Mouse (Mus musculus) cerebellum, adult 9-10 months (tissue): ENCODE measurements around the gene 2310030G06Rik.
A peak's percentile ranks its signal among the peaks of the same experiment; 100 is the strongest.

ENCODE experiments used
- DNase-seq: peaks from one replicate; pipeline ENCODE4 v3.0.0; 2022

The 2310030G06Rik gene

DNA sequence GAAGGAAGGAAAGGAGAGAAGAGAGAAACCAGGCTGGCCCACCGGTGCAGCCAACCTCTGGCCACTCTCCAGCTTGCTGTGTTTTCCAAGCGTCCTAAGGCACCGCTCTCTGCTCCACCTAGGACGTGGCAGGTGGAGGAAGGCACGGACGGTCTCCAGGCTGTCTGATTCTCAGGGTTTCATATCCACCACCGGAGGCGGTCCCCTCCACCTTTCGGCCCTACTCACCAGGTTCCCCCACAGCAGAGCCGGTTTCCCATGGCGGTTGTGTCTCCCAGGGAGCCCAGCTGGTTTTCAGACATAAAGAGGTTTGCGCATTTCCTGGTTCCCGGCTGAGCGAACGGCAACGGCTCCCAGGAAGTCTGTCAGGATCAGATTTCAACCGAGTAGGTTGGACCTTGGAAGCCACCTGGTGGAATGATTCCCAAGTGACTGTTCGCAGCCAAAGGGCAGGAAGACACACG, at the start of gene 2310030G06Rik:
Gene 2310030G06Rik, minus strand, starts transcription at position 323 of the 464 bp plus-strand sequence.
- DNase-seq: peak; percentile 52

DNA sequence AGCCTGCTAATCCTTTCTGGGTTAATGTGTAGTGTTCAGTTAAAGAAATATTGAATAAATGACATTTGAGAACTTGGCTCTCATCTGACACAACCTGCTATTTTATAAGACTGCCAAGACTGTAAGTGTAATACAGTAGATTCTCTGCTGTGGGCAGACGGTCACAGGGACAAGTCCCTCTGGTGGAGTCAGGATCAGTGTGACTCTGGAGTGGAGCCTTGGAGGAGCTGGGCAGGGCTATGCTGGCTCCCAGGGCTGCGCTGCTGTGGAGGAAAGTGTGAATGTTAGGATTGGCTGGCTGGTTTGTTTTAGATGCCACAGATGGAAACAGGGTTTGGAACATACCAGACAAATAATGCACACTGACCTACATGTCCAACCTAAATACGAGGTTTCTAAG, 48.9 kb upstream of the 2310030G06Rik start:
- no peak for DNase-seq

DNA sequence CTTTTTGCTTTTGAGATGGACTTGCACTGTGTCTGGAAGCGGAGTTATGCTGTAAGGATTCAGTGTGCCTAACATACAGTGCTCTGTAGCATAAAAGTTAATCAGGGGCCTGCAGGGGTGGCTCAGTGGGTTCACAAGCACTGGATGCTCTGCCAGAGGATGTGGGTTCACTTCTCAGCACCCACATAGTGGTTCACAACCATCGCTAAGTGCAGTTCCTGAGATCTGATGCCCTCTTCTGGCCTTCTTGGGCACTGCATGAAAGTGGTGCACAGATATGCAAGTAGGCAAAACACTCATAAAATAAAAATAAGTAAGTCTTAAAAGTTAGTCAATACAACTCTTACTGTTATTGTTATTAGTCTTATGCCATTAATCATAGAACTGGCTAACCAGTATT, 35.8 kb upstream of the 2310030G06Rik start:
- no peak for DNase-seq

DNA sequence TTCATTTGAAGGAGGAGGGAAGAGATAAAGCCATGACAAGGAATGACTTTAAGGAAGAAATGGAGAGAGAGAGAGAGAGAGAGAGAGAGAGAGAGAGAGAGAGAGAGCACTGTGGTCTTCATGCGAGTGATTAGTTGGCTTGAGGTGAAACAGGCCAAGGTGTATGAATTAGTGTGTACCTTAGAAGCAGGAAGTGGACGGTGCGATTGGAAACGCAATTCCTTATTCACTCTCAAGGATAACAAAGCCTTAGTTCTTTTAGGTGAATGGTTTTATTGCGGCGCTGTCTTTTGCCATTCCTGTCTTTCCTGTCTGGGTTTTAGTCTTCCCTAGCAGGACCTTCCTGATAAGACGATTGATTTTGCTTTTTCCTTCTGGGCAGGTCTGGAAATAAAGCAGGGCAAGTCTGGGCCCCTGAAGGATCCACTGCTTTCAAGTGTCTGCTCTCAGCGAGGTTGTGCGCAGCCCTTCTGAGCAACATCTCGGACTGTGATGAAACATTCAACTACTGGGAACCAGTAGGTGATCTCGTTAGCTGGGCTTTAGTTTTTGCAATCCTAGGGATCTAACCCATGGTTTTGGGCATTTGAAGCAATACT, 29.9 kb upstream of the 2310030G06Rik start:
- DNase-seq: no peak

DNA sequence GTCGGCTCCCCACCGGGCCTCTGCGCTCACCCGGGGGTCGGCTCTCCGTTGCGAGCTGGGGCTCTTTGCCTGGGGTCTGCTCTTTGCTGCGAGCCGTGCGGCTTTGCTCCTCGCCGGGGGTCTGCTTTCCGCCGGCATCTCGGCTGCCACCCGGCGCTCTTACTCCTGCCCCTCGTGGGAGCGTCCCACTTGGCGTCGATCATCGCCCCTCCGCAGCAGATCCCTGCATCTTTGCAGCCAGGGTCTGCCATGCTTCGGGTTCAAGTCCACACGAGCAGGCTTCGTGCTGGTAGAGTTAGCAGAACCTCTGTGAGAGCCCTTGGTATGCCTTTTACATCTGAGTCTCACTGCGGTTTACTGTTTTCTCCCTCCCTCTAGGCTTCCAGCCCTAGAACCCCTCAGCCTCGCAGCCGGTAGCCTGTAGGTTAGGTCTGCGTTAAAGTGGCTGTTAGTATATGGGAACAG, 29.4 kb upstream of the 2310030G06Rik start:
- no peak for DNase-seq

DNA sequence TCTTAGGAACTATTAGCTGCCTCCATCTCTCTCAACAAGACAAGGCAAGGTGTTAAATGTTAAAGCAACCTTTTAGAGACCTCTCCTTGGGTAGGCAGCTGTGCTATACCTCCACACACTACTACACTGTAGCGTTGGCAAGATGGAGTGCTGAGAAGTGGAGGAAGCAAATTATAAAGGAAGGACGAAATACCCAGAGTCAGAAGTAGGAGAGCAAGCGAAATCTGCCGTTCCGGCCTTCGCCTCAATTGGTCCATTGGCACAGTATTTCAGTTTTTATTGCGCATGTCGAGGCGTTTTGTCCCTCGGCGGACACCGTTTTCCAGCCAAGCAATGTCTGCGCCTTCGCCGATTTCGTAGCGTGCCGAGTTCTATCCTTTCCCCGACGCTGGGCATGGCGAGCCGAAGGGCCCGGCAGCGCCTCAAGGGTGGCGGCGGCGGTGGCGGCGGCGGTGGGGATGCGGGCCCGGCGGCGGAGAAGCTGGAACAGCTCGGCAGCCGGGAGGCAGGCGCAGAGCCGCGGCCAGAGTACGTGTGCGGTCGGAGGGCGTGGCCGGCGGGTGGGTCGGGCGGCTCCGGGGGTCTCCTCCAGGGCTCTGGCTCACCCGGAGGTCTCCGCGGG, 28.8 kb upstream of the 2310030G06Rik start, which contains the start of the genes Alg9 and 1110032A03Rik:
Gene Alg9, plus strand, starts transcription at position 29 of the 622 bp plus-strand sequence.
Gene 1110032A03Rik, minus strand, starts transcription at position 530 of the 622 bp plus-strand sequence.
- peak; percentile 89 for DNase-seq

DNA sequence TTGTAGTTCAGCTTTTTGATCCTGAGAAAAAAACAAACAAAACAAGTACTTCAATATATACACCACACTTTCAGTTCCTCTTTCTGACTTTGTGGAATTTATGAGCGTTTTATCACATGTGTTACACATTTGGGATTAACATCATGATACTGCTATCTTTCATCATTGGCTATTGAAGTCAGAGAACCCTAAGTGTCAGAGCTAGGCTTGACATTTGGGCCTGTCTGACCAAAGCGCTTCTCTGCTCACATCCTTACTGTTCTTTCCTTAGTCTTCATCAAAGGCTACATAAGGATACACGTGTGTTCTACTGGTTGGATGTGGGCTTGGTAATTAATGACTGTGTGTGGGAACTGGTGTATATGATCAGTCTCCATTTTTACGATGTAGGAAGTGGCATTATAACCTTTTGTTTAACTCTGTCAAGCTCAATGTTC, 27.7 kb upstream of the 2310030G06Rik start:
- no peak for DNase-seq

DNA sequence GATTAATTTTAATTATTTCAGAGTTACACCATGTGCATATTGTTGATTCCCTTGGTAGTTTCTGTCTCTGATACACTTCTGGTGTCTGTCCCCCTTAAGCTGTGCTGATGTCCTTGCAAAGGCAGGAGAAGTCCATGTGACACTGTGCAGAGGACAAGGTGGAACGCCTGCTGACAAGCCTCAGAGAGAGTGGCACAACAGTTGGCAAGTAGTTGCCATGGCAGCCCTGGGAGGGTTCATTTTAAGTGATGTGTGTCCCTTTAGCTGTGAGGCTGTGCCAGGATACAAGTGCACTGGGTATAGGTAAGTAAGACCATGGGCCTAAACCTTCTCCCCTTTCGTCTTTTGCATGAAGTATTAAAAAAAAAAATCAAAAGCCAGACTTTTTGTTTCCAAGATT, 23.7 kb upstream of the 2310030G06Rik start:
- no peak for DNase-seq

DNA sequence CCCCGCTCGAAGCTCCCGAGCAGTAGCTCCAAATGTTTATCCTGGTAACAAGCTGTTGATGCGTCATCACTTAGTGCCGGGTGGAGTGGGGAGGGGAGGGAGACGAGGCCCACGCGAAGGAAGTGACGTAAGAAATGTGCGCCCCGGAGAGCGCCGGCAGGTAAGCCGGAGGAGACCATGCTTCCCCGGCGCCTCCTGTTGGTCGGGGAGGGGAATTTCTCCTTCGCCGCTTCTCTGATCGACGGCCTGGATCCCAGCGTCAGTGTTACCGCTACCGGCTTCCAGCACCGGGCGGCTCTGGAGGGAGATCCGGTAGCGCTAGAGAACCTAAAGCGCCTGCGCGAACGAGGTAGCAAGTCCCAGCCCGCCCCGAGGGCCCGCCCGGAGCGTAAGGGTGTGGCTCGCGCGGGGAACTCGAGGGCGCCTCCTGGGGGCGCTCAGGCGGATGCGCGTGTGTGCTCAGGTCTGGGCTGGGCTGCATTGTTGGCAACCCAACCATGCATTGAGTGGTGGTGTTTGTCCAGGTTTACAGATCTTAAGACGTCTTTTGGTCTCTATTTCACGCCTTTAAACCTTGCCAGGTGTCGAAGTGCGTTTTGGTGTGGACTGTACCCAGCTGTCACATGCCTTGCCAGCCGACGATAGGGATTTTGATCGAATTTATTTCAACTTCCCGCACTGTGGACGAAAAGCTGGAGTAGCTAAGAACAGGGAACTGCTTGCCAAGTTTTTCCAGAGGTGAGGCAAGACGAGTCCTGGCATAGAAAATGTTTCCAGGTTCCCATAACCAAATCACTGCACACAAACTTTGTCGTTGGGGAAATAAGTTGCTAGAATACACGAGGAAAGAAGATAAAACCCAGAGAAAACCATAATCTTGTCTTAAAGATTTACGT, 22.0 kb upstream of the 2310030G06Rik start, which contains the start of gene Fdxacb1:
Gene Fdxacb1, plus strand, starts transcription at position 130 of the 896 bp plus-strand sequence.
- peak; percentile 100 for DNase-seq

DNA sequence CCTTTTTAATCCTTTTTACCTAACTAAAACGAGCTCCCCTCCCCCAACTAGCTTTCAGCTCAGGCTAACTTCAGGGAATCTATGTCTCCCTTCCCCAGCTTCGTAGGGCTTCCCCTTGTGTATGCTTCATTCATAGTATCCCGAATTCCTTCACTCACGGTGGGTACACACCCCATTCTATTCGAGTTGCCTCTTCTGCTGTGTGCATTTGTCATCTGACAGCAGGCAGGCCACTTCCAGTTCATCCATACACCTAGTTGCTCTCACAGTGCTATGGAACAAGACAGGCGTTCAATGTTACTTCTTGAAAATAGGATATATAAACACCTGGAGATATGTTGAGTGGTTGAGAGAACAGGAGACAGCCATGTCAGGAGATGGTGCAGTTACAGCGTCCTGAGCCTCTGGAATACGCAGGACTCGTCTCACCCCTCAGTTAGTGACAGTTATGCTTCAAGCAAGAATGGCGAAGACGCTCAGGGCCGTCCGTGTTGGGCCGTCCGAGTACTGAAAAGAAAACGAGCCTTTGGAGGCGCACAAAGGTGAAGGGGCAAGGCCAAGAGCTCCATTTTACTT, 21.3 kb upstream of the 2310030G06Rik start:
- DNase-seq: peak; percentile 62

DNA sequence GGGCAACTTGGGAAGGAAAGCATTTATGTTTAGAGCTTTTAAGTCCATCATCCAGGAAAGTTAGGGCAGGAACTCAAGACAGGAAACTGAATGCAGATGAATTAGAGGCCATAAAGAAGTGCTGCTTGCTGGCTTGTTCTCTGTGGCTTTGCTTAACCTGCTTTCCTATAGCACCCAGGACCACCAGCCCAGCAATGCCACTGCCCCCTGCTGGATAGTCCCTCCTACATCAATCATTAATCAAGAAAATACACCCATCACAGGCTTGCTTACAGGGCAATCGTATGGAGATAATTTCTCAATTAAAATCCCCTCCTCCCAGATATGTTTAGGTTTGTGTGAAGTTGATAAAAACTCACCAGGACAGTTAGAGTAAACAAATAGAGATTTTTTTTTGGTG, 17.0 kb upstream of the 2310030G06Rik start:
- no peak for DNase-seq

DNA sequence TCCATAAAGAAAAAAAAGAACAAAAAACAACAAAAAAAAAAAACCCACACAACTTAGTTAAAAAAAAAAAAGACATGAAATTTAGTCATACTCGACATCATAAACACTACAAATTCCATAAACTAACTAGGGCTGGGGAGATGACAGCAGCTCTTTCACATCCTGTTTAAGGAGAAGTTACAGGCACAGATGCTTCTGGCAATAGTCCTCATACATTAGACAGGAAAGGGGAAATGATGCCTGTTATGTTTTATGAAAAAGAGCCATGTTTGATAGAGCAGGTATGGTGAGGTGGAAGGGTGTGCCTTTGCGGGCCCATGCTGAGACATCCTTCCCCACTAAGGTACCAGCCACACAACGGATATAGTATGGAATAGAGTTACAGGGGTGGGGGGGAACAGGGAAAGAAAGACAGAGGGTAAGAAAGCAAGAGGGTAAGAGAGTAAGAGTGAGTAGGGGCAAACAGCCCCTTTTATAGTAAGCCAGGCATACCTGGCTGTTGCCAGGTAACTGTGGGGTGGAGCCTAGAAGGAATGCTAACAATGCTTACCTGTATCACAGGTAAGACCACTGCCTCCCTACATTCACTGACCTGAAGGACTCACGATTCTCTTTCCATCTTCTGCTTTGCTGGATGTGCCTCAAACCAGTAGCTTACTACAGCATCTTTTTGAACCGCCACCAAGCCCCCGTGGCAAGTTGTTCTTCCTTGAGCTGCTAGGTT, 15.3 kb upstream of the 2310030G06Rik start:
- no peak for DNase-seq

DNA sequence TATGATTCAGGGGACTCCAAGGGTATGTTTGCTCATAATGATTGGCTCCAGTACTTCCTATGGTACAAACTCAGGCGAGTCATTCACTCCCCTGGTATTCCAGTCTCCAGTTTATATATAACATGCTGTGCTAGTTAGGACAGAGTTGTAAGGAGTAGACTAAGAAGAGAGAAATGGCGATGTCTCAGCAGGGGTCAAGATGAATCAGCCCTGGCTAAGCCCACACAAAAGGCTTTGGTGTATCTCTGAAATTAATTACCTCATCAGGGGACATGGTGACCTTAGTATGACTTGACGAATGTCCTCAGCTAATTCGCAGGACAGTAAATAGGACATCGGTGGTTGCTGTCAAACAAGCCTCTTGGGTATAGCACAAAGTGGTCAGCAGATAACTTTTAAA, 10.4 kb upstream of the 2310030G06Rik start:
- no peak for DNase-seq

DNA sequence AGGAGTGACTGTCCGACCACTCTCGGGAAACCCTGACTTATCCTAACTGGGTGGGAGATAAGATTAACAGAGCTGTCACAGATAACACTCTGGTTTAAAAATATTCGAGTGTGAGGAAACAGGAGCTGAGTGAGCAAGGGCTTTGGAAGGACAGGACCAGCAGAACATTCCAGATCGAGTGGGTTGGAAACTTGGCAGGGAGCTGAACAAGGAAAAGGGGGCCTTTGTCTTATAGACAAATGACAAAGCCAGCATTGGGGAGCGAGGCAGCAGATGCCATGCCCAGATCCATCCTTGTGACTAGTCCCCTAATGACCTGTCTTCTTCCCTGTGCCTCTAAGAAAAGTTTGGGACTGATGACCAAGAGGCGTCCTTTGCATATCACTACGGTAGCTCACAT, 7.6 kb upstream of the 2310030G06Rik start:
- DNase-seq: no peak

DNA sequence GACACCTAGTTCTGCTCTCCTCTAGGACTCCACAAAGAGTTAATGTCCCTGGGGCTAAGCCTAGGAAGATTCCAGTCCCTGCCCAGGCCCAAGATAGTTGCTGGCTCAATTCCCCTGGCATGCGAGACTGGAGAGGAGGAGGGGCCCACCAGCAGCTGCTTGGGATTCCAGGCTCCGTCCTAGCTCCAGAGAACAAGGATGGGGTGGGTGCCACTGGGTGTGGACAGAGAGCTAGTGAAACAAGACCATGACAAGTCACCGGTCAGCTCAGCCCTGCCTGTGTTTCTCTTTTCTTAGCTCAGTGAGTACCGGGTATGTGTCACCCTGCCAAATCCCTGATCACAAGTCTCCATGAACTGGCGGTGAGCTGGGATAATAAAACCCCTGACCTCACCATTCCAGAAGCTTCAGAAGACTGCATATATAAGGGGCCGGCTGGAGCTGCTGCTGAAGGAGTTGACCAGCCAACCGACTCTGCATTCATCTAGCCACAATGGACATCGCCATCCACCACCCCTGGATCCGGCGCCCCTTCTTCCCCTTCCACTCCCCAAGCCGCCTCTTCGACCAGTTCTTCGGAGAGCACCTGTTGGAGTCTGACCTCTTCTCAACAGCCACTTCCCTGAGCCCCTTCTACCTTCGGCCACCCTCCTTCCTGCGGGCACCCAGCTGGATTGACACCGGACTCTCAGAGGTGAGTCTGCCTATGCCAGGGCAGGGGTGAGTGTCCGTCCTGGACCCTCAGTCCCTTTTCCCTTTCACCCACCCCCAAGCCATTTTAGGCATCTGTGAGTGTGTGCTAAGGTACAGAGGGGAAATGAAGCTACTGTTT, 6.7 kb upstream of the 2310030G06Rik start:
- DNase-seq: peak; percentile 80

DNA sequence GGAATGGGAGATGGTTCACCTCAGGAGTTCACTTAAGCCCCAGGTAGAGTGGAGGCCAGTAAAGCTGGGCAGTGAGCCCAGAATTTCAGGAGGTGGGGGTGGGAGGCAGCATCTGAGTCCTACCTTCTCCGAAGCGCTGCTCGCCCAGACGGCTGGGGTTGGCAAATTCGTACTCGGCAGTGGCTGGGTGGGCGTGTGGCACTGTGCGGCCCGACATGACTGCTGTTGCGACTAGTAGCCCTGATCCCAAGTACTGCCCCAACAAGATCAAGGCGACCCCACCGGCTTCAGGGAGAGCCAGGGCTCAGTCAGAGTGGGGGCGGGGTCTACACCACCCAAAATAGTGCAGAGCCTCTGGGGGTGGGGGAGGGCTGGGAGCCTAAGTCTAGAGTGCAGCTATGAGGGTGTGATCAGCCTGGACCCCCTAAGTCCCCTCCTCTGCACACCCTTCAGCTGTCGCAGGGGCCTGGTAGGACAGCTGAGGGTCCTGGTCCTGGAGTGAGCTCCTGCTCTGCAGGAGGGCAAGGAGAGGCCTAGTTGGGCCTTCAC, 5.8 kb upstream of the 2310030G06Rik start, which contains the start of gene Hspb2:
Gene Hspb2, minus strand, starts transcription at position 301 of the 549 bp plus-strand sequence.
- no peak for DNase-seq

DNA sequence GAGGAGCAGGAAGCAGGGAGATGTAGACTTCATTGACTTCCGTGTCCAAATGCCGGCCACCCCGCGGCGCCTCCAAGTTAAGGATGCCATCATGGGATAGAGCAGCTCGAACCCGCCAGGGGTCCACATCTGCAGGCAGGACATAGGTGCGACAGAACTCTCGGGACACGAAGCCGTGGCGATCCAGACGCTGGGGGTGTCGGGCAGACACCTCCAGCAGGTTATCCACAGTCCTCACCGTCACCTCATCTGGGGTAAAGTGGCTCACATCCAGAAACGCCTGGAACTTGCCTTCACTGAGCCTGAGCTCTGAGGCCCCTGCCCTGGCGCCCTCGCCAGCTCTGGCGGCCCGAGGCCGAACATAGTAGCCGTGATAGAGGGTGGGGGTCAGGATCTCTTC, 5.0 kb upstream of the 2310030G06Rik start, which contains the start of gene Cryab:
Gene Cryab, plus strand, starts transcription at position 3 of the 400 bp plus-strand sequence.
- no peak for DNase-seq

DNA sequence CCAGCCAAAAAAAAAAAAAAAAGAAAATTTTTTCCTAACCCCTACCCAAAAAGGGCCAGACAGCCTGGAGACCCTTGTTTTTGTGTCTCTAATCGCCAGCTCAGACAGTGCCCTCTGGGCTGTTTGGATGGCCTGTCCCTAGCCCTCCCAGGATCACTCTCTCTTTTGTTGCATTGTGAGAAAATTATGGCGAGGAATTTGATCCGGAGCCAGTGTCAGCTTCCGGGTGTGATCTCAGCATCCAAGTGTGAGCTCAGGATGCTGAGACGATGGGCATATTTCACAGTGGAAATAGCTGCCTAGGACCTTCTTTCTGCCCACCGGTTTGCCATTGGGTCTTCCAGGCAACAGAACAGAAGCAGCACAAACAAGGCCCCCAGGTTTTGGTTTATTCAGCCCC, 4.4 kb upstream of the 2310030G06Rik start:
- no peak for DNase-seq

DNA sequence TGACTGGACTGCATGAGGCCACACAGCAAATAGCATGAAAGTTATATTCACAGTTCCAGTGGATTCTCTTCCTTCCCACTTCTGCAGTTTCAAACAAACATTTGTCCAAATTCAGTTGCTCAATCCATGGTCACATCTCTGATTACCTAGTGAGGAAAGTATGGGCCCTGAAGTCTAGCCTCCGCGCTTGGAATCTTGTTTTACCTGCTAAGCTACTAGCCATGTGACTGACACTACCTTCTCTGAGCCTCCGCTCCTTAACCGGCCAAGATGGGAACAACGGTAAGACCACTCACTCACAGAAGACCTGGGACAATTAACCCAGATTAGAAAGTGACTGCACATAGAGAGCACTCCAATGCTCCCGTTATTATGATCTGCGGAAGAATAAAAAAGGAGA, 530 bp downstream of the 2310030G06Rik start:
- DNase-seq: no peak

DNA sequence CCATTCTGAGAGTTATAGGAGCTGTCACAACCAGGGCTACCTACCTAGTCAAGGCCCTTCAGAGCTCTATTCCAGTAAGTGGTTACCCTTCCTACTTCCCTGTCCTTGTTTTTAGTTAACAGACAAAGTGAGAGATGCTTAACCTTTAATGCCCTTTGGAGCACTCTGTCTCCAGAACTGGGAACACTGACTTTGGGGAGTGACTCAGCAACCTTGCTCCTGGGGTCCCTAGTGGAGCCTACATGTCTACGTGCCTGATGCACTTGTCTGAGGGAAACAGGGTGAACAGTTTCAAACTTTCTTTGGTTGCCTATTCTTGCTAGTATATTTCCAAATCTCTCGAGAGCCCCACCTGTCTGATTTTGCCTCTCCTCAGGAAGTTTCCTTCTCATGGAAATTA, 3.6 kb downstream of the 2310030G06Rik start:
- DNase-seq: no peak

DNA sequence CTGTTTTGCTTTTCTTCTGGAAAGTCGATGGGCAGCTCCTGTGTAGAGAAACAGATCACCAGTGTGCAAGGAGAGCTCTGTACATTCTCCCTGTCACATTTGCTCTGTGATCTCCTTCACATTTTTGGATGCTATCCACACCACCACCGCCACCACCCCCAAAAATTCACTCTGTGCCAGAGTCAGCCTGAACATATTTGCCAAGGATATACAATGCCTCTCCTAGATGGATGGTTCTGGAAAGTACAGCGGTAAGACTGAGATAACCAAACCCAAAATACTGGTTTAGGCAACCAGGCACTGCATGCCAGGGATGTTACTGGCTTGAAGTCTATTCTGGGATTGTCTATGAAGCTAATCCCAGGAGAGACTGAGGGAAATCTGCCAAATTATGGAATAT, 4.1 kb downstream of the 2310030G06Rik start:
- DNase-seq: no peak
